Mouse (Mus musculus) embryonic fibroblast, embryonic 13.5 days (primary cell): ENCODE data around the gene Wbp2nl.

Experiments
- CTCF ChIP-seq: IDR thresholded peaks from 2 replicates; pipeline ENCODE4 v1.5.1; 2011; ENCODE audit warnings: mild to moderate bottlenecking, control low read depth, low read length, moderate library complexity, borderline replicate concordance; ENCODE audit not compliant: insufficient read depth
- POLR2A ChIP-seq: IDR thresholded peaks from 2 replicates; pipeline ENCODE4 v1.6.1; 2011; ENCODE audit warnings: low read depth, mild to moderate bottlenecking, control low read depth, low read length, moderate library complexity

DNA sequence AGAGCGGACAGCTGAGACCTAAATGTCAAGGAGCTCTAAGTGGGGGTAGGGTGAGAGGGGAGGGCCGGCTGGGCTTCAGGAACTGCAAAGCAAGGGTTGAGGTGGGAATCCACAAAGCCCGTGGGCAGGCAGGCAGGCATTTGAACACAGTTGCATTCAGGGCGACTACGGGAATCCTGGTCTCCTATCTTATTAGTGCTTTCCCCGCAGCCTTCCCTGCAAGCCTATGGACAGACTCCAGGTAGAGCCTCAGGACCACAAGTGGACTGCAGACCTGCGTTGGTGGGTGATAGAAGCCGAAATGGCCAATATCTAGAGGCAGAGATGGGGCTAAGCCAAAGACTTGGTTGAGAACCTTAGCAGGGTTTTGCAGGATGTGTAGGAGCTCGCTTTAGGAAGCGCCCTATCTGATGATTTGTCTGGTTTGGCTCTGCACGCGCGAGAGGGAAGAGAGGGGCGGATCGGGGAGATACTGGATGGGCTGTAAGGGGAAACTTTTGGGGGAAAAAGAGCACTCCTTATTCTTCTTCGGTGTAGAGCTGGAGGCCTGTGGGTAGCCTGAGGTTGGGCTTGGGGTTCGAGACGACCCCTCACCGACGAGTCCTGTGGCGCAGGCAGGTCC lies 41.8 kb downstream of the Wbp2nl start:
- TF ChIP-seq CTCF = no peak
- TF ChIP-seq POLR2A = no peak
